Mouse (Mus musculus) kidney, adult 2 months (tissue): ENCODE results near the gene T2. TPM values are rescaled to one million over a fixed set of nuclear protein-coding genes. Genes with fewer than 3 reads are reported as not detected.
A peak's percentile ranks its signal among the peaks of the same experiment; 100 is the strongest.

Source experiments
- DNase-seq: peaks from one replicate; pipeline ENCODE4 v3.0.0; 2021
- H3K27ac ChIP-seq: fragments of 200-500 bp; 2 replicates; pipeline ENCODE4 v1.5.1; 2012; ENCODE audit warnings: low read depth, low read length, control low read depth, inconsistent platforms; ENCODE audit not compliant: insufficient read depth
- H3K27me3 ChIP-seq: fragments of 200-500 bp; replicated peaks from 2 replicates; pipeline ENCODE4 v1.6.1; 2012; ENCODE audit warnings: mild to moderate bottlenecking, moderate library complexity, low read length, inconsistent platforms; ENCODE audit not compliant: control insufficient read depth, insufficient read depth
- H3K36me3 ChIP-seq: fragments of 200-500 bp; 2 replicates; pipeline ENCODE4 v1.6.1; 2012; ENCODE audit warnings: mild to moderate bottlenecking, moderate library complexity, low read length, inconsistent platforms; ENCODE audit not compliant: control insufficient read depth, insufficient read depth
- H3K4me1 ChIP-seq: fragments of 200-500 bp; 2 replicates; pipeline ENCODE4 v1.6.1; 2011; ENCODE audit warnings: low read length; ENCODE audit not compliant: control insufficient read depth, insufficient read depth
- H3K4me3 ChIP-seq: fragments of 200-500 bp; 2 replicates; pipeline ENCODE4 v1.5.1; 2011; ENCODE audit warnings: mild to moderate bottlenecking, low read depth, low read length, control low read depth; ENCODE audit not compliant: insufficient read depth
- CTCF ChIP-seq: fragments of 200-500 bp; conservative IDR thresholded peaks from 2 replicates; pipeline ENCODE4 v1.5.1; 2011; ENCODE audit warnings: low read depth, mild to moderate bottlenecking, control low read depth, low read length, moderate library complexity, mixed read lengths; ENCODE audit not compliant: insufficient read depth, insufficient read length
- POLR2A ChIP-seq: fragments of 200-500 bp; IDR thresholded peaks from one replicate; pipeline ENCODE4 v1.6.1; 2011; ENCODE audit warnings: low read depth, low read length, control low read depth
- WGBS: fragments of 180-500 bp; shearing (Covaris S2); methylation state at CpG from one replicate; pipeline ENCODE4 v1.1.7; 2018; 5-methylcytosine and 5-hydroxymethylcytosine counted together
- polyA plus RNA-seq: library from polyadenylated mRNA; depleted of rRNA; stranded (reverse); fragments of >200 nt; gene quantifications from 2 replicates; pipeline ENCODE4 v1.2.3, GENCODE M21; 2012

T2 gene
- polyA plus RNA-seq, 1 experiment: 0.06 TPM

- Histone ChIP-seq H3K4me1 (peaks cover 4% of the 10 kb centered on the region; the same call in 1 of the 2 replicates), H3K27ac (no peak overlapping the region), H3K4me3 (no peak overlapping the region), H3K27me3 (no peaks in the 10 kb centered on the region), H3K36me3 (no peaks in the 10 kb centered on the region)
- no peak for DNase-seq
- WGBS: 60% methylated on average over 2 of the region's 2 CpGs
- TF ChIP-seq CTCF (no peak), POLR2A (no peak)
Measured at GRCm38 (mm10) chr17:8369171-8369570, 13.4 kb downstream of the T2 start.

- Histone ChIP-seq H3K36me3 (no peaks in the 10 kb centered on the region), H3K27me3 (no peaks in the 10 kb centered on the region), H3K4me3 (no peak overlapping the region), H3K27ac (no peak overlapping the region), H3K4me1 (peaks cover 4% of the 10 kb centered on the region; the same call in 1 of the 2 replicates)
- DNase-seq: no peak
- TF ChIP-seq POLR2A (no peak), CTCF (no peak)
- WGBS: 56% methylated on average over 13 of the region's 13 CpGs
Measured at GRCm38 (mm10) chr17:8370634-8371229, 14.9 kb downstream of the T2 start.

- no peak overlapping the region for H3K4me3 ChIP-seq
- no peaks in the 10 kb centered on the region for H3K36me3 ChIP-seq
- WGBS: 8% methylated on average over 7 of the region's 7 CpGs
- no peak overlapping the region for H3K27ac ChIP-seq
- H3K4me1 ChIP-seq: peaks cover 4% of the 10 kb centered on the region; the same call in 1 of the 2 replicates
- H3K27me3 ChIP-seq: no peaks in the 10 kb centered on the region
- TF ChIP-seq CTCF: no peak
- peak; percentile 76 for DNase-seq
Measured at GRCm38 (mm10) chr17:8371834-8372233, 16.0 kb downstream of the T2 start.

- 2% methylated on average over 18 of the region's 18 CpGs for WGBS
- no peaks in the 10 kb centered on the region for H3K36me3 ChIP-seq
- H3K27me3 ChIP-seq: no peaks in the 10 kb centered on the region
- peak; percentile 79 for DNase-seq
- TF ChIP-seq POLR2A (no peak), CTCF (peak; percentile 87)
- 0 out of 2 replicates have a peak overlapping the region, but pooled peaks have one; percentile 23 for H3K4me3 ChIP-seq
- H3K27ac ChIP-seq: no peak overlapping the region
- H3K4me1 ChIP-seq: peaks cover 4% of the 10 kb centered on the region; the same call in 1 of the 2 replicates
Measured at GRCm38 (mm10) chr17:8372286-8373046, 16.7 kb downstream of the T2 start.

- DNase-seq: no peak
- Histone ChIP-seq H3K27ac (no peak overlapping the region), H3K27me3 (no peaks in the 10 kb centered on the region), H3K36me3 (no peaks in the 10 kb centered on the region), H3K4me1 (peaks cover 1% of the 10 kb centered on the region; the same call in 1 of the 2 replicates), H3K4me3 (no peak overlapping the region)
- WGBS: 57% methylated on average over 5 of the region's 5 CpGs
- TF ChIP-seq CTCF: no peak
- TF ChIP-seq POLR2A: no peak
Measured at GRCm38 (mm10) chr17:8377298-8377697, 21.5 kb downstream of the T2 start.

- no peaks in the 10 kb centered on the region for H3K36me3 ChIP-seq
- no peak overlapping the region for H3K27ac ChIP-seq
- 92% methylated on average over 2 of the region's 2 CpGs for WGBS
- no peaks in the 10 kb centered on the region for H3K4me1 ChIP-seq
- no peak for DNase-seq
- TF ChIP-seq POLR2A: no peak
- TF ChIP-seq CTCF: no peak
- no peak overlapping the region for H3K4me3 ChIP-seq
- H3K27me3 ChIP-seq: no peaks in the 10 kb centered on the region
Measured at GRCm38 (mm10) chr17:8385441-8385840, 29.6 kb downstream of the T2 start.

GRCm38 (mm10) chr17:8388463-8388862 is 32.7 kb downstream of the T2 start:
- peak; percentile 33 for DNase-seq
- WGBS: 3% methylated on average over 13 of the region's 13 CpGs
- no peaks in the 10 kb centered on the region; the same call in 1 of the 2 replicates for H3K27me3 ChIP-seq
- TF ChIP-seq POLR2A (no peak), CTCF (peak; percentile 56)
- H3K27ac ChIP-seq: no peak overlapping the region
- no peak overlapping the region for H3K4me3 ChIP-seq
- H3K4me1 ChIP-seq: no peaks in the 10 kb centered on the region
- H3K36me3 ChIP-seq: no peaks in the 10 kb centered on the region
